Mouse (Mus musculus): Measurements from ENCODE around the gene Kpna7. TPM values are rescaled to one million over a fixed set of nuclear protein-coding genes. Genes with fewer than 3 reads are reported as not detected.
A peak's percentile ranks its signal among the peaks of the same experiment; 100 is the strongest.
"Not testable (repeated sequence)": the region's sequence is repeated elsewhere in the genome, so short reads cannot be mapped to it uniquely, and the experiment has no call there.

Kpna7 gene
- polyA plus RNA-seq, 1 experiment from 2014 or later: 0.21 TPM

DNA sequence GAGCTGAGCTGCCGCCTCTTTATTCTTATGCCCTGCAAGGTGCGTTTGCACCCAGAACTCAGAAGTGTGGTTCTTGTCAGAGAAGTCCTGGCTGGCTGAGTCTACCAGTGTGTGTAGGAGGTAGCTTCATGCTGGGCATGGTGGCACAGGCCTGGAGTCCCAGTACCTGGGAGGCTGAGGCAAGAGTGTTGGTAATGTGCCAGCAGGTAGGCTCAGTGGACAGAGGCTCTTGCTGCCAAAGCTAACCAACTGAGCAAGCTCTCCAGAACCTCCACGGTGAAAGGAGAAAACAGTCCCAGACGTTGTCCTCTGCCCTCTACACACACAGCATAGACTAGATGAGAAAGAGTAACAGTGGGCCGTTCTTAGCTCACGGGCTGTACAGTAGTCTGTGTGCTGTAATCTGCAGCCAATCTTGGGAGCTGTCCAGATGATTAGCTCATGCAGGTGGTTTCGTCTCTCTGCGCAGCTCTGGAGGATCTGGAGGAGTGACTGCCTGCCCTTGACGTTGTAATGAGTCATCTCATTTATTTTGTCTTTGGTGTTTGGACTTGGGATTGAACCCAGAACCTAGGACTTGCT, 22.0 kb upstream of the Kpna7 start:
- TF ChIP-seq CTCF (IDR thresholded peaks at IDR 0.05): no peak
- no peak for DNase-seq (ENCODE audit: low read depth, low spot score)
- ChIA-PET POLR2A (interaction anchor here (1.1 to 1.2 kb wide), 2 partner anchors 9 kb away, joined by 3 read pairs; no protein-coding TSS in a partner anchor), CTCF (no interaction called here)
- in situ Hi-C loops (cut with MboI; ENCODE audit: low pct_unique_long_range_greater_than_20kb): no loop called here
- no peaks in the 10 kb centered on the region for H3K27me3 ChIP-seq
- ATAC-seq: no peak

DNA sequence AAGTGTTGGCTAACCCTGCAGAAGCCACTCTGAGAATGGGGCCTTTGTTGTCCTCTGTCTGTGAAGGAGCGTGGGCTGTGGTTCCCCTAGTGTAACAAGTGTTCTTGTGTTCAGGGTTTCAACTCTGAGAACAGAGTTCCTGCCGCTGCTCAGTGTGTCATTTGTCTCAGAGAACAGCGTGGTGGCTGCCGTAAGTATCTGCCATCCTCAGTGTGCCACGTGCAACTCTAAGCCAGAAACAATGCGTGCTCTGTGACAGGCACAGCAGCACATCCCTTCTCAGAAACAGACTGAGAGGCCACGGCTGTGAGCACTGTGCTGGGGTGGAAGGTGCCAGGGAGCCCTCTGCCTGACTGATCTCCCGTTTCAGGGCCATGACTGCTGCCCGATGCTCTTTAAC, 20.5 kb upstream of the Kpna7 start:
- in situ Hi-C loops (cut with MboI; ENCODE audit: low pct_unique_long_range_greater_than_20kb): no loop called here
- POLR2A ChIA-PET: no interaction called here
- DNase-seq (ENCODE audit: low read depth, low spot score): no peak
- CTCF ChIA-PET: no interaction called here
- TF ChIP-seq CTCF (IDR thresholded peaks at IDR 0.05): no peak
- no peak for ATAC-seq
- no peaks in the 10 kb centered on the region for H3K27me3 ChIP-seq

DNA sequence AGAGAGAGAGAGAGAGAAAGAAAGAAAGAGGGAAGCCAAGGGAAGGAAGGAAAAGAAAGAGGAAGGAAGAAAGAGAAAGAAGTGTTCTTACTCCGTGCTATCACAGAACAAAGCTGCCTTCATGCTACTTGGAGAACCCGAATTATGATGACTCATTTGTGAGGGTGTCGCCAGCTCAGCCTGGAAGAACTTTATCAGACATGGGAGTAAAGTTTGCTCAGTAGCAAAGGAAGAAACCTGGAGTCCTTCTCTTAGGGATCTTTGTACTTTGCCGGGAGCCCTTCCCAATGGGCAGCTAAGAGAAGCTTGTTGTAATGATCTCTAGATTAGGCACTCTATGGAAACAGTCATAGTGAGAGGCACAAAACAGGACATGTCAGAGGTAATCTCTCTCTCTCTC, 18.9 kb upstream of the Kpna7 start:
- TF ChIP-seq CTCF (IDR thresholded peaks at IDR 0.05): no peak
- ChIA-PET CTCF (interaction anchor here (1.3 kb wide), 1 partner anchor 9 kb away, joined by 3 read pairs; no protein-coding TSS in a partner anchor), POLR2A (interaction anchor here (1.2 kb wide), 1 partner anchor 12 kb away, joined by 3 read pairs; no protein-coding TSS in a partner anchor)
- DNase-seq (ENCODE audit: low read depth, low spot score) (no peak), ATAC-seq (no peak)
- H3K27me3 ChIP-seq: no peaks in the 10 kb centered on the region
- in situ Hi-C loops (cut with MboI; ENCODE audit: low pct_unique_long_range_greater_than_20kb): no loop called here

DNA sequence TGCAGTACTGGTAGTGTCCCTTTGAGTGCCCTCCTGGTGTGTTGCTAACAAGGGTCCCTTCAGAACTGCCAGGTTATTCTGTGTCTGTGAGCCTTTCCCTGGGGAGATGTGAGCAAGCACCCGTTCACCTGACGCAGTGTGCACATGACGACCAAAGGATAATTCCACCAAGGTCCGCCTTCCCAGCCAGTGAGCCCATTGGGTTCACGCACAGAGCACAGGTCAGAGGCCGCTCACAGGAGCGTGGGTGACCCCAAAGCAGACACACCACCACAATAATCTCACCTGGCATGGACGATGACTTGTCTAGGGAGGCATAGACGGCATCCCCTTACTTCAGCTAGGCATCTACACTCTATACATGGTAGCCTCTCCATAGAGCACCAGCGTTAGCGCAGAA, 17.6 kb upstream of the Kpna7 start:
- CTCF ChIA-PET: not testable (repeated sequence)

DNA sequence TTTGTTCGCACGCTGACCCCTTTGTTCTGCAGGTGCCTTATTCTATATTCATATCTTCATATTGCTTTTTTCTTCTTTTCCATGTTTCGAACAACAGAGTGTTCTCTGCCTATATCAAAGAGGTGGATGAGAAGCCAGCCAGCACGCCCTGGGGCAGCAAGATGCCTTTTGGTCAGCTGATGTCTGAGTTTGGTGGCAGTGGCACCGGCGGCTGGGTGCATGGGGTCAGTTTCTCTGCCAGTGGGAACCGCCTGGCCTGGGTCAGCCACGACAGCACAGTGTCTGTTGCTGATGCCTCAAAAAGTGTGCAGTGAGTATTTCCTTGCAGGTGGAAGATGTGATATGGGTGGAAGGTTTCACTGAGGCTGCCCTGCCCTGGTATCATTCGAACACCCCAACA, 17.1 kb upstream of the Kpna7 start:
- TF ChIP-seq CTCF (IDR thresholded peaks at IDR 0.05): no peak
- DNase-seq (ENCODE audit: low read depth, low spot score): no peak
- no peak for ATAC-seq
- H3K27me3 ChIP-seq: no peaks in the 10 kb centered on the region
- in situ Hi-C loops (cut with MboI; ENCODE audit: low pct_unique_long_range_greater_than_20kb): no loop called here
- CTCF ChIA-PET: no interaction called here
- POLR2A ChIA-PET: no interaction called here

More for the DNA sequence above, 17.6 kb upstream of the Kpna7 start:
- DNase-seq (ENCODE audit: low read depth, low spot score); in situ Hi-C loops (cut with MboI; ENCODE audit: low pct_unique_long_range_greater_than_20kb); H3K27me3 ChIP-seq; POLR2A ChIA-PET; ATAC-seq: not testable (repeated sequence)

DNA sequence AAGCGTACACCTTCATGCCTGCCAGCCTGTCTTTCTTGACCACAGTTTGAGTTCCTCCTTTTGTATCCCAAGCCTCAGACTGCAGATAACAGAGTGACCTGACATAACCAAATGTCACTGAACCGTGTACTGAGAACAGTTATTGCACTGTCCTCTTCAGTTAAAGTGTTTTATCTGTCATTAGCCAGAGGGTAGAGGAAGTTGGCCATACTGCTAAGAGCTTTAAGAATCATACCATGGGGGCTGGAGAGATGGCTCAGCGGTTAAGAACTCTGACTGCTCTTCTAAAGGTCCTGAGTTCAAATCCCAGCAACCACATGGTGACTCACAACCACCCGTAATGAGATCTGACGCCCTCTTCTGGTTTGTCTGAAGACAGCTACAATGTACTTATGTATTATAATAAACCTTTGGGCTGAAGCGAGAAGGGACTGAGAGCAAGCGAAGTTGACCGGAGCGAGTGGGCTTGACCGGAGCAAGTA, 14.6 kb upstream of the Kpna7 start:
- ATAC-seq: no peak
- no peak for TF ChIP-seq CTCF (IDR thresholded peaks at IDR 0.05)
- POLR2A ChIA-PET: interaction anchor here (1.0 to 1.2 kb wide), 2 partner anchors 12 to 14 kb away, joined by 3 read pairs; partner anchors contain the start of genes Arpc1a and Kpna7
- DNase-seq (ENCODE audit: low read depth, low spot score): no peak
- in situ Hi-C loops (cut with MboI; ENCODE audit: low pct_unique_long_range_greater_than_20kb): no loop called here
- CTCF ChIA-PET: interaction anchor here (1.6 kb wide), 1 partner anchor 10 kb away, joined by 5 read pairs; no protein-coding TSS in a partner anchor
- H3K27me3 ChIP-seq: no peaks in the 10 kb centered on the region

DNA sequence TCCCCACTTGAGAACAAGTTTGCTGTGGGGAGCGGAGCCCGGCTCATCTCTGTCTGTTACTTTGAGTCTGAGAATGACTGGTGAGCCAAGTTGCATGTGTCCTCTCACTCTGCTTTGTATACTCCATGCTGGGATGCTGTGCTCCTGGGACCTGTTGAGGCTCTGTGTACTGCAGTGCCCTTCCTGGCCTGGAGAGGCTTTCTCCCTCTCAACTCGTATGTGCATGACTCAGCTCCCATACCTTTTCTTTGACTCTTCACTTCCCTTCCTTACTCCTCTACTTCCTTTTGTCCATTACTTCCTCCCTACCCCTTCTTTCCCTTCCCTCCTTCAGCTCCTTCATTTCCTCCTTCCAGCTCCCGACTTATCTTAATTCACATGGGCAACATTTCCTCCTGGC, 12.4 kb upstream of the Kpna7 start:
- in situ Hi-C loops (cut with MboI; ENCODE audit: low pct_unique_long_range_greater_than_20kb): no loop called here
- TF ChIP-seq CTCF (IDR thresholded peaks at IDR 0.05): no peak
- no peak for DNase-seq (ENCODE audit: low read depth, low spot score)
- CTCF ChIA-PET: interaction anchor here (1.5 kb wide), 1 partner anchor 14 kb away, joined by 4 read pairs; no protein-coding TSS in a partner anchor
- POLR2A ChIA-PET: interaction anchor here (1.4 kb wide), 1 partner anchor 12 kb away, joined by 4 read pairs; the partner anchor contains the start of genes Arpc1a and Kpna7
- no peak for ATAC-seq
- H3K27me3 ChIP-seq: no peaks in the 10 kb centered on the region

DNA sequence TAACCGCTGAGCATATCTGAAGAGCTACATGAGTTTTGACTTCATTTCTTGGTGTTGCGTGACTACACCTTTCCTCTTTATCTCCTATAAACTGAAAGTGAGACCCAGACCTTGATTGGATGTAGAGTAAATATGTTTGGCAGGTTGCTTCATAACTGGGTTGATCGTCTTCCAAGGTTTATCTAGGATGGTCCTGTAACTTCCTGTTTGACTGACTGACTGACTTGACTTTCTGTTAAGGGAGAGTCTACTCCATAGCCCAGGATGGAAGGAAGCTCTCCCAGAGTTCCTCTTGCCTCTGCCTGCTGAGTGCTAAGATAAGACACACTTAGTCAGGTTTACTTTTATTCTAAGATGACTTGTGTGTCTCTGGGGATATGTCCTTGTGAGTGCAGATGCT, 6.0 kb upstream of the Kpna7 start:
- DNase-seq (ENCODE audit: low read depth, low spot score): no peak
- no peak for TF ChIP-seq CTCF (IDR thresholded peaks at IDR 0.05)
- in situ Hi-C loops (cut with MboI; ENCODE audit: low pct_unique_long_range_greater_than_20kb): no loop called here
- POLR2A ChIA-PET: no interaction called here
- CTCF ChIA-PET: interaction anchor here (0.5 to 1.7 kb wide), 2 partner anchors 8 to 18 kb away, joined by 3 to 5 read pairs; no protein-coding TSS in a partner anchor
- ATAC-seq: no peak
- H3K27me3 ChIP-seq: no peaks in the 10 kb centered on the region

DNA sequence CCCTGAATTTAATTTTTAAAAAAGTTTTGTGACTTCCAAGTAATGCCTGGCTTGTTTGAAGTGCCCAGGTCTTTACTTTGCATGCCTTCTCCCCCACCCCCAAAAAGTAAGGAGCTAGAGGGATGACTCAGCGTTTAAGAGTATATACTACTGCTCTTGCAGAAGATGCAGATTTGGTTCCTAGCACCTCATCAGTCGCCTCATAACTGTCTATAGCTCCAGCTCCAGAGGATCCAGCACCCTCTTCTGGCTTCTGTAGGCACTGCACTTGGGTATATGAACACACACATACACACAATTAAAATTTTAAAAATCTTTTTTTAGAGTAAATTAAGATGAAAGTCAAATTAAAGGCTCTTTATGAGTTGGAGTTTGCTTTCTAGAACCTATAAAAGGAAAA, 4.4 kb upstream of the Kpna7 start:
- DNase-seq (ENCODE audit: low read depth, low spot score) (no peak), ATAC-seq (no peak)
- ChIA-PET CTCF (interaction anchor here (0.9 to 2.1 kb wide), 4 partner anchors 9 to 87 kb away, joined by 3 to 5 read pairs (median 4); no protein-coding TSS in a partner anchor), POLR2A (no interaction called here)
- TF ChIP-seq CTCF (IDR thresholded peaks at IDR 0.05): peak; percentile 46
- H3K27me3 ChIP-seq: no peaks in the 10 kb centered on the region
- in situ Hi-C loops (cut with MboI; ENCODE audit: low pct_unique_long_range_greater_than_20kb): no loop called here

DNA sequence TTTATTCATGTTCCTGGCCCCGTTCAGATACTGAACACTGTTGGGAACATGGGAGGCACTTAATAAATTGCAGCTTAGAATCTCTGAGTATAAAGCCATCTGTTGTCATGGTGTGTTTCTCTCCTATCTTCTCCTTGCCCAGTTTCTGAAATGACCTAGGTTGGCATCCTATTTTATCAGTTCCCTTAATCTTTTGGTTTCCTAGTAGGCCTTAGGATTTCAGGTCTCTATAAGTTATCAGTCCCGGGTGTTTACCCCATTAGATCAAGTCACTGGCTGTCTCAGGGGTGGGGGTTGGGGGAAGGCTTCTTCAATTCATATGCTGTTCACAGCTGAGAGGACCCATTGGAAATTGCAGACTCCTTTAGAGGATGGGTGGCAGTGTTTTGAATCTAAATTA, 992 bp upstream of the Kpna7 start:
- ChIA-PET POLR2A (interaction anchor here (1.7 to 1.9 kb wide), 2 partner anchors 11 to 29 kb away, joined by 4 to 9 read pairs; partner anchors contain the start of gene Arpc1b), CTCF (no interaction called here)
- H3K27me3 ChIP-seq: no peaks in the 10 kb centered on the region
- ATAC-seq (no peak), DNase-seq (ENCODE audit: low read depth, low spot score) (no peak)
- TF ChIP-seq CTCF (IDR thresholded peaks at IDR 0.05): no peak
- in situ Hi-C loops (cut with MboI; ENCODE audit: low pct_unique_long_range_greater_than_20kb): no loop called here

DNA sequence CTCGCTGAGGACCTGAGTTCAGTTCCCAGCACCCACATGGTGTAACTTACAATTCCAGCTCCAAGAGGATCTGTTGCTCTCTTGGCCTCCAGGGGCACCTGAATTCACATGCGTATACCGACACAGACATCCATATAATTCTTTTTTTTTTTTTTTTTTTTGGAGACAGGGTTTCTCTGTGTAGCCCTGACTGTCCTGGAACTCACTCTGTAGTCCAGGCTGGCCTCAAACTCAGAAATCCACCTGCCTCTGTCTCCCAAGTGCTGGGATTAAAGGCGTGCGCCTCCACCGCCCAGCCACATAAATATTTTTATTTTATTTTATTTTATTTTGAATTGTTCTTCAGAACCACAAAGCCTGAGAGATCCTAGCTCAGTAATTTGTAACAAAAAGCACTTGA, 629 bp downstream of the Kpna7 start:
- in situ Hi-C loops (cut with MboI; ENCODE audit: low pct_unique_long_range_greater_than_20kb); CTCF ChIA-PET; ATAC-seq; H3K27me3 ChIP-seq; DNase-seq (ENCODE audit: low read depth, low spot score): not testable (repeated sequence)
- POLR2A ChIA-PET: interaction anchor here (0.6 to 1.9 kb wide), 7 partner anchors 9 to 44 kb away, joined by 3 to 9 read pairs (median 3); partner anchors contain the start of gene Arpc1b

All from Patski (cell line).